Comparison of ENCODE assay signal across 13 mouse cellular contexts in the genomic region with DNA sequence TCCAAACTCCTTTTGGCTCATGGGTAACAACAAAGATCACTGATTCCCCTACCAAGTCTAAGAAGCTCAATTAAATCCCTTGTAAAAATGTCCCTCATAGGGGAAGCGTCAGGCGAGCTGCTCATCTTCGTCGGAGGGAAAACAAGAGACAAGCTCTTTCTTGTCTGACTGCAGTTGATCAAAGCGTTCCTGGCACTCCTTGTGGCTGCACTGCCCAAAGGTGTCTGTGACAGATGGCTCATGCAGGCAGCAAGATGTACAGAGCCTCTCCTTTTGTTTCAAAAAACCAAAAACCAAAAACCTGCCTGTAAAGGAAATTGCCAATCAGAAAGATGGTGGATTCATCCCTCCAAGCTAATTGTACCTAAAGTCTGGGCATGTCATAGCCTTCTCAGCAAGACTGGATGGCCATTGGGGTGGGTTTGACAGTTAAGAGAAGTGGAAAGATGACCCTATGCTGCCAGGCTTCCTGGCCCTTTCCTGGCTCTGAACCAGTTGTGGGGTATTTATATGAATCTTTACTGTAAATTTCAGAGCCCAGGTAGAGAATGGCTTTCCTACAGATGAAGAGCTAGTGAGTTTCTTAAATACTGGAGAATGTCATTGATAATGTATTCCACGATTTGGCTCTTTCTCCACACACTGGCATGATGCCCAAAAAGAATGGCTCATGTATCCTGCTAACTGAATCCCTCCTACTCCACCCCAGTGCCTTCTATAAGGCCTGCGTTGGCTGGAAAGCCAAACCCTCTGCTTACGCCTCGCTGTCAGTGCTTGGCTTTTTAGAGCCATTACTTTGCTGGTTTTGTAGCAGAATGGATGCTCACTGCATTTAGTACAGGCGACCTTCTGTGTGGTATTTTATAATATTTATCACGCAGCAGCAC.
DNase-seq lines count a peak whose midpoint lies in the region; ATAC-seq lines count a peak whose summit lies in the region.
"Had no signal": no experiment of that assay in that cellular context is flagged by ENCODE, and none has a peak within 500 bp of the region (broad histone marks: within the 10 kb centered on the region; RNA-seq: fewer than 3 reads in every experiment).

No protein-coding gene starts in this region.

- H3K4me2 ChIP-seq in neural tube, embryonic 14.5 days (ENCODE audit: low read depth, low read length): no peak overlapping the region
- H3K4me2 ChIP-seq: embryonic facial prominence, embryonic 12.5 days; limb, embryonic 13.5 days had no signal

- no peaks in the 10 kb centered on the region for H3K27me3 ChIP-seq in neural tube, embryonic 14.5 days (ENCODE audit: control insufficient read depth, insufficient read depth, low read length)
- H3K27me3 ChIP-seq: embryonic facial prominence, embryonic 12.5 days had no signal

- 74% methylated on average over 11 of the region's 11 CpGs for WGBS in neural tube, embryonic 14.5 days

- peaks cover 10% of the 10 kb centered on the region; the same call in 1 of the 2 replicates for H3K4me1 ChIP-seq in neural tube, embryonic 14.5 days (ENCODE audit: control insufficient read depth, insufficient read depth, low read length)
- H3K4me1 ChIP-seq: embryonic facial prominence, embryonic 12.5 days had no signal

- H3K9me3 ChIP-seq in neural tube, embryonic 14.5 days (ENCODE audit: control insufficient read depth, low read length): no peaks in the 10 kb centered on the region
- H3K9me3 ChIP-seq: embryonic facial prominence, embryonic 12.5 days; limb, embryonic 13.5 days had no signal

- H3K27ac ChIP-seq in neural tube, embryonic 14.5 days (ENCODE audit: low read depth, low read length): 0 out of 2 replicates have a peak overlapping the region, but pooled peaks have one; percentile 1
- H3K27ac ChIP-seq: embryonic facial prominence, embryonic 12.5 days; limb, embryonic 13.5 days had no signal

- H3K9ac ChIP-seq in neural tube, embryonic 14.5 days (replicated peaks; ENCODE audit: low read depth, low read length): no peak overlapping the region
- H3K9ac ChIP-seq: embryonic facial prominence, embryonic 12.5 days; limb, embryonic 13.5 days had no signal

- DNase-seq in neural tube, embryonic 10.5 days (ENCODE audit: extremely low spot score, low spot score): no peak
- DNase-seq in cerebellum, postnatal 25 days: peak; percentile 80 to 82
- DNase-seq in layer of hippocampus, postnatal 14 days (ENCODE audit: low spot score in 2 of 2): peak; percentile 16 to 31
- peak; percentile 11 for DNase-seq in right cerebral cortex, postnatal 4 days
- no peak for DNase-seq in spleen, postnatal 14 days (ENCODE audit: low spot score in 2 of 2)
- DNase-seq in kidney, postnatal 10 days: no peak
- DNase-seq in spleen, postnatal 10 days (ENCODE audit: low spot score in 2 of 2): no peak
- DNase-seq: gastrocnemius, postnatal 10 days; kidney, adult 2 months had no signal

- no peak overlapping the region for H3K4me3 ChIP-seq in neural tube, embryonic 14.5 days (ENCODE audit: low read depth, low read length)
- H3K4me3 ChIP-seq: embryonic facial prominence, embryonic 12.5 days; limb, embryonic 13.5 days; myocyte had no signal

- H3K36me3 ChIP-seq in neural tube, embryonic 14.5 days (ENCODE audit: control insufficient read depth, insufficient read depth, low read length): no peaks in the 10 kb centered on the region
- H3K36me3 ChIP-seq: embryonic facial prominence, embryonic 12.5 days; limb, embryonic 13.5 days had no signal

- no peak for ATAC-seq in neural tube, embryonic 14.5 days (ENCODE audit: low read depth)

Comparison
In these comparisons a context has a peak if more than half of its experiments do, and no peak if none do; other contexts are left out.
1. DNase-seq: peak in cerebellum, postnatal 25 days (2 of 2), layer of hippocampus, postnatal 14 days (2 of 2) and right cerebral cortex, postnatal 4 days (single experiment); none in neural tube, embryonic 10.5 days (single experiment), spleen, postnatal 14 days (0 of 2), kidney, postnatal 10 days (single experiment) and spleen, postnatal 10 days (0 of 2).